Mouse (Mus musculus): ENCODE measurements at regions not wholly inside any gene's neighbourhood (a gene's known extent, or its start where the extent isn't known, plus 50 kb on each side); places are given as distances from the start of the nearest gene placed in this dataset.

DNA sequence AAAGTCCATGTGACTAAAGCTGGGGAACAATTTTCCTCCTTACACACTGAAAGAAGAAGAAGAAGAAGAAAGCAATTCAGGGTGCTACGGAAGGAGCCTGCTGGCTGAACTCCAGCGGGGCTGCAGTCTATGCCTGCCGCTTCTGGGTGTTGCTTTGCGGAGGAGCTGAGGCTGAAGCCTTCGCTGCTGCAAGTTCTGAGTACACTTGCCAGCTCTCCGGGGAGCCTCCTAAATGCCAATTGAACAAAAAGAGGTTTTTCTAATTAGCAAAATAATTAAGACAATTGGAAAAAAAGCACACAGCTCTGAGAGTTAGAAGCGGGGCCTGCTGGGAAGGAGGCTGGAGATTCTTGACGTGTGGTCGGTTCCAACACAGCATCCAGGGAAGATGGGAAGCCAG is 378.0 kb downstream of the Fam19a5 start:
- Histone ChIP-seq H3K9me3 (ENCODE audit: control insufficient read depth, low read depth, low read length) (no peaks in the 10 kb centered on the region), H3K27me3 (ENCODE audit: control insufficient read depth, insufficient read depth, low read length) (no peaks in the 10 kb centered on the region), H3K27ac (ENCODE audit: low read length) (no peak overlapping the region), H3K4me1 (ENCODE audit: control insufficient read depth, insufficient read depth, low read length) (no peaks in the 10 kb centered on the region), H3K4me3 (ENCODE audit: low read depth, low read length) (no peak overlapping the region), H3K9ac (replicated peaks; ENCODE audit: low read depth, low read length) (no peak overlapping the region), H3K36me3 (ENCODE audit: control insufficient read depth, insufficient read depth, low read length) (no peaks in the 10 kb centered on the region), H3K4me2 (replicated peaks; ENCODE audit: low read depth, low read length) (no peak overlapping the region)
- no peak for ATAC-seq (ENCODE audit: insufficient number of reproducible peaks, insufficient read depth, low FRiP score, low read depth)
- WGBS, result 76% methylated on average over 9 of the region's 9 CpGs

DNA sequence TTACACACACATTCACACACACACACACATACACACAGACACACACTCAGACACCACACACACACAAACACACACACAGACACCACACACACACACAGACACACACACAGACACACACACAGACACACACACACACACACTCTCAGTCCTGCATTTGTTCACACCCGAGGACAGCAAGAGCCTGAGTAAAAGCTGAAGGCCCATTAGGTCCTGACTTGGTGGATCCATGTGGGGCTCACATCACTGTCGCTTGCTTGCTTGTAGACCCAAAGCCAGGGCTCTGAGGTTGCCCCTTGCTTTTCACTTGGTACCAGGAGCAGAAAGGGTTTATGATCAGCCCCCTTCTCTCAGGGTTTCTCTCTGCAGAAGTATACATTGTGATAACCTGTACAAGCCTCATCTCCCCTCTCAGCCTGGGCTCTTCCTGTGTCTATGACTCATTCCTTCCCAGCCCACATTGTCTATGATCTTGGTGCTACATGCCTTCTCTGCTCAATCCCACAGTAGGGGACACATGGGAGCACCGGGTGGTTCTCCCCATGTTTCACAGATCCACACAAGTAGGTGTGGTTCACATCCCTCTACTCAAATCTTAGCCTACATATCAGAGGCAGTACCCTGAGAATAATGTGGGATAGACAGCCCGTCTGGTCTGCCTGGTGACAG is 378.8 kb downstream of the Fam19a5 start:
- H3K27me3 ChIP-seq (ENCODE audit: control insufficient read depth, insufficient read depth, low read length), result no peaks in the 10 kb centered on the region
- no peaks in the 10 kb centered on the region for H3K4me1 ChIP-seq (ENCODE audit: control insufficient read depth, insufficient read depth, low read length)
- H3K4me3 ChIP-seq (ENCODE audit: low read depth, low read length), result no peak overlapping the region
- H3K27ac ChIP-seq (ENCODE audit: low read length), result no peak overlapping the region
- 78% methylated on average over 4 of the region's 4 CpGs for WGBS
- no peaks in the 10 kb centered on the region for H3K9me3 ChIP-seq (ENCODE audit: control insufficient read depth, low read depth, low read length)
- H3K9ac ChIP-seq (replicated peaks; ENCODE audit: low read depth, low read length), result no peak overlapping the region
- ATAC-seq (ENCODE audit: insufficient number of reproducible peaks, insufficient read depth, low FRiP score, low read depth), result no peak
- no peak overlapping the region for H3K4me2 ChIP-seq (replicated peaks; ENCODE audit: low read depth, low read length)
- H3K36me3 ChIP-seq (ENCODE audit: control insufficient read depth, insufficient read depth, low read length), result no peaks in the 10 kb centered on the region

DNA sequence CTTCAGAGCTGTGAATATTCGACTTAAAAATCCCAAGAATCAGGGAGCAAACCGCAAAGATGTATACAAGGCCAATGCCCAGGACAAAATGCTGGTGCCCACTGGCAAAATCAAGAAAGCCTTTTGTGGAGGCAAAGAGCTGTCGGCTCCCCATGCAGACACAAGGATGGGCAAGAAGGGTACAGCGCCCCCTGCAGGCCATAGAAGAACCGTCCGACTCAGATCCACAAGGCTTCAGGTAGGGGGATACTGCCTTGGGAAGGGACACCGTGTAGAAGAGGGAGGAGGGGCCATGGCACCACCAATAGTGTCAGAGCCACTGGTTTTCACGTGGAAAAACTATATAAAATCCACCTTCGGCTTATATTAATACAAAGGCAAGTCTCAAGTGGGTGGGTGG is 379.8 kb downstream of the Fam19a5 start:
- H3K27me3 ChIP-seq (ENCODE audit: control insufficient read depth, insufficient read depth, low read length), result no peaks in the 10 kb centered on the region
- H3K27ac ChIP-seq (ENCODE audit: low read length), result no peak overlapping the region
- ATAC-seq (ENCODE audit: insufficient number of reproducible peaks, insufficient read depth, low FRiP score, low read depth), result no peak
- no peak overlapping the region for H3K4me2 ChIP-seq (replicated peaks; ENCODE audit: low read depth, low read length)
- no peak overlapping the region for H3K9ac ChIP-seq (replicated peaks; ENCODE audit: low read depth, low read length)
- H3K9me3 ChIP-seq (ENCODE audit: control insufficient read depth, low read depth, low read length), result no peaks in the 10 kb centered on the region
- no peaks in the 10 kb centered on the region for H3K36me3 ChIP-seq (ENCODE audit: control insufficient read depth, insufficient read depth, low read length)
- H3K4me3 ChIP-seq (ENCODE audit: low read depth, low read length), result no peak overlapping the region
- no peaks in the 10 kb centered on the region for H3K4me1 ChIP-seq (ENCODE audit: control insufficient read depth, insufficient read depth, low read length)
- WGBS, result 44% methylated on average over 9 of the region's 9 CpGs

DNA sequence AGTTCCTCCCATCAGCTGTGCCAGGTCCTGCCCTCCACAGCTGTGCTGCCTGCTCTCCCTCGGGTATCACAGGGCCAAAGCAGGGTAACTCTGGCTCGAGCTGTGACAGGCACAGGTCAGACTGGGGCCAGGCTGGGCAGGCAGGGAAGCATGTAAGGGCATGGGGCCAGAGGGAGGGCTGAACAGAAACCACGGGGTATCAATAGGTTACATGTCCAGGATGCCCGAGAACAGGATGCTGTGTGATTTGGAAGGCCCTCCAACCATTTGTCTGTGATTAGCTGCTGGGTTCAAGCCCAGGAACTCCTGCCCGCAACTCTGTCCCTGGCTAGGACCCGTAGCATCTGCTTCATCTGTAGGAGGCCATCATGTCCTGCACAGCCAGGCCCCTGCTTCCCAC is 391.9 kb downstream of the Fam19a5 start:
- no peak overlapping the region for H3K27ac ChIP-seq (ENCODE audit: low read length)
- H3K9ac ChIP-seq (replicated peaks; ENCODE audit: low read depth, low read length), result no peak overlapping the region
- no peaks in the 10 kb centered on the region for H3K27me3 ChIP-seq (ENCODE audit: control insufficient read depth, insufficient read depth, low read length)
- no peak for ATAC-seq (ENCODE audit: insufficient number of reproducible peaks, insufficient read depth, low FRiP score, low read depth)
- H3K36me3 ChIP-seq (ENCODE audit: control insufficient read depth, insufficient read depth, low read length), result no peaks in the 10 kb centered on the region
- WGBS, result 67% methylated on average over 6 of the region's 6 CpGs
- no peak overlapping the region for H3K4me3 ChIP-seq (ENCODE audit: low read depth, low read length)
- no peak overlapping the region for H3K4me2 ChIP-seq (replicated peaks; ENCODE audit: low read depth, low read length)
- H3K9me3 ChIP-seq (ENCODE audit: control insufficient read depth, low read depth, low read length), result no peaks in the 10 kb centered on the region
- no peaks in the 10 kb centered on the region for H3K4me1 ChIP-seq (ENCODE audit: control insufficient read depth, insufficient read depth, low read length)

DNA sequence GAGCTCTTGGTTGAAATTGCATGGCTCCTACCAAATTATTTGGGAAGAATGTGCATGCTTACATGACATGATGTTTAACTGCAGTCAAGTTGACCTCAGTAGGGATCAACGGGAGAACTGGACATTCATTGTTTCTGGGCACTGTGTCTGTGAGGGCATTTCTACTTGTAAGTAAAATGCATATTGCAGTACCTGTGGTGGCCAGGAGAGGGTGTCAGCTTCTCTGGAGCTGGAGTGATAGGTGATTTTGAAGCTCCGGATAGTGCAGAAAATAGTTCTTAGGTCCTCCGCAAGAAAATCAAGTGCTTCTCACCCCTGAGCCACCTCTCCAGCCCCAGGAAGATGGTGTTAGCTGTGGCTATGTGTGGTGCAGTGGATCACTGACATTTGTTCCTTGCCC is 396.7 kb downstream of the Fam19a5 start:
- H3K4me3 ChIP-seq (ENCODE audit: low read depth, low read length), result no peak overlapping the region
- ATAC-seq (ENCODE audit: insufficient number of reproducible peaks, insufficient read depth, low FRiP score, low read depth), result no peak
- no peaks in the 10 kb centered on the region for H3K4me1 ChIP-seq (ENCODE audit: control insufficient read depth, insufficient read depth, low read length)
- no peak overlapping the region for H3K4me2 ChIP-seq (replicated peaks; ENCODE audit: low read depth, low read length)
- no peak overlapping the region for H3K27ac ChIP-seq (ENCODE audit: low read length)
- H3K9me3 ChIP-seq (ENCODE audit: control insufficient read depth, low read depth, low read length), result no peaks in the 10 kb centered on the region
- no peak overlapping the region for H3K9ac ChIP-seq (replicated peaks; ENCODE audit: low read depth, low read length)
- no peaks in the 10 kb centered on the region for H3K36me3 ChIP-seq (ENCODE audit: control insufficient read depth, insufficient read depth, low read length)
- no peaks in the 10 kb centered on the region for H3K27me3 ChIP-seq (ENCODE audit: control insufficient read depth, insufficient read depth, low read length)
- WGBS, result 46% methylated on average over 3 of the region's 3 CpGs

DNA sequence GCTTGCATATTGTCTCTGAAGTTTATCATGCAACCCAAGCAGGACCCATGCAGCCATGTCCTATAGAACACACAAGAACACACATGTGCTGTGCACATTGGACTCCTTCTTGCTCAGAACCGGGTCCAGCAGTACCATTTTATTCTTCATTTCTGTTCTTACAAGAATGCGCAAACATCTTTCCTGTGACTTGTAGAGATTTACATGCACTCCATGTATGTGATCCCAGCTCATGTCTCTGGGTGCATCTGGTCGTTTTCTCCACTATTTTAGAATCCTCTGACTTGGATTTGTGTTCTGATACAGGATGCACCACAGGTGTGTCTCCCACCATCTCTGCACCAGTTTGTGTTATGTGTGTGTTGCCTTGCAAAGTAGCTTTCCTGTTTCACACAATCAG is 408.4 kb downstream of the Fam19a5 start:
- no peak for ATAC-seq (ENCODE audit: insufficient number of reproducible peaks, insufficient read depth, low FRiP score, low read depth)
- Histone ChIP-seq H3K36me3 (ENCODE audit: control insufficient read depth, insufficient read depth, low read length) (no peaks in the 10 kb centered on the region), H3K4me2 (replicated peaks; ENCODE audit: low read depth, low read length) (no peak overlapping the region), H3K4me3 (ENCODE audit: low read depth, low read length) (no peak overlapping the region), H3K27ac (ENCODE audit: low read length) (no peak overlapping the region), H3K27me3 (ENCODE audit: control insufficient read depth, insufficient read depth, low read length) (no peaks in the 10 kb centered on the region), H3K9ac (replicated peaks; ENCODE audit: low read depth, low read length) (no peak overlapping the region), H3K4me1 (ENCODE audit: control insufficient read depth, insufficient read depth, low read length) (no peaks in the 10 kb centered on the region), H3K9me3 (ENCODE audit: control insufficient read depth, low read depth, low read length) (no peaks in the 10 kb centered on the region)
- 78% methylated on average over 3 of the region's 3 CpGs for WGBS

DNA sequence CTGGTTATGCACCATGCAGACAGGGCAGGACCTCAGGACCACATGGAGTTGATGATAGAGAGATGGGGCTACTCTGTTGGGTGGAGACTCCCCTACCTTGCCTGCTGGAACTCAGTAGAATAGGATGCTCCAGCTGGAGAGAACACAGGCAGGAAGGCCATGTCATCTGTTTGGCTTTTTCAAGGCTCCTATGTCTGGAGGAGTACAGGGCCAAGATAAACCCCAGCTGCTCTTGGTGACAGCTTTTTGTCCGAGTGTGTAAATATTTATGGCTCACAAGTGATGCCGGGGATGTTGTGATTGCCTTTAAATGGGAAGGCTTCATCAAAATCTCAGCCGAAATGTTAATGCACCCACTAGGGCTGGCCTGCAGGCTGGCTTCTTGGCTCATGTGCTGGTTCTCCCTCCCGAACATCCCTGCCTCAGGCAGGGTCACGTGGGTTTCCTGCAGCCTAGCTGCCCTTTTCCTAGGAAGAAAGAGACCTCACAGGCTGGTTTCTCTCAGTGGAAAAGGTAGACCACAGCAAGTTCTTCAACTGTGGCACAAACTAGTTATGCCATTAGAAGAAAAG is 411.7 kb downstream of the Fam19a5 start:
- Histone ChIP-seq H3K4me1 (ENCODE audit: control insufficient read depth, insufficient read depth, low read length) (no peaks in the 10 kb centered on the region), H3K36me3 (ENCODE audit: control insufficient read depth, insufficient read depth, low read length) (no peaks in the 10 kb centered on the region), H3K4me2 (replicated peaks; ENCODE audit: low read depth, low read length) (no peak overlapping the region), H3K4me3 (ENCODE audit: low read depth, low read length) (no peak overlapping the region), H3K27me3 (ENCODE audit: control insufficient read depth, insufficient read depth, low read length) (no peaks in the 10 kb centered on the region), H3K9me3 (ENCODE audit: control insufficient read depth, low read depth, low read length) (no peaks in the 10 kb centered on the region), H3K9ac (replicated peaks; ENCODE audit: low read depth, low read length) (no peak overlapping the region), H3K27ac (ENCODE audit: low read length) (peak overlapping the region; percentile 68)
- ATAC-seq (ENCODE audit: insufficient number of reproducible peaks, insufficient read depth, low FRiP score, low read depth), result peak; percentile 56; the same call in 1 of the 2 replicates
- WGBS, result 29% methylated on average over 5 of the region's 5 CpGs

DNA sequence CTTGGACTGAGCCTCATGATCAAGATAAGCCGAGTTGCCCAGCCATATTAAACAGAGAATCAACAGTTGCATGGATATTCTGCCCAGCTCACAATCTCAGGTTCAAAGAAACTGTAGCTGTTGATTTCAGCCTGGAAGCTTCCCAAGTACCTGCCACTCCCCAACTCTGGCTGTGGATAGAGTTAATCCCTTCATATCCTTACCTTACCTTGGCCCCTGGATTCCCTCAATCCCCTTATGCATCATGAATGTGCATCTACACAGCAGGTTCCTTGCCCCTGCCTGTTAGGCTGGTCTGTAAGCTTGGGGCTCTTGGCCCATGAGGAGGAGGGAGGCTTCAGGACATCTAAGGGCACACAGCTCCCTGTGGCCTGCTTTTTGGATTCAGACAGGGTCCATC is 414.8 kb downstream of the Fam19a5 start:
- Histone ChIP-seq H3K27ac (ENCODE audit: low read length) (no peak overlapping the region), H3K27me3 (ENCODE audit: control insufficient read depth, insufficient read depth, low read length) (no peaks in the 10 kb centered on the region), H3K4me3 (ENCODE audit: low read depth, low read length) (no peak overlapping the region), H3K4me2 (replicated peaks; ENCODE audit: low read depth, low read length) (no peak overlapping the region), H3K36me3 (ENCODE audit: control insufficient read depth, insufficient read depth, low read length) (no peaks in the 10 kb centered on the region), H3K9me3 (ENCODE audit: control insufficient read depth, low read depth, low read length) (no peaks in the 10 kb centered on the region), H3K4me1 (ENCODE audit: control insufficient read depth, insufficient read depth, low read length) (no peaks in the 10 kb centered on the region), H3K9ac (replicated peaks; ENCODE audit: low read depth, low read length) (no peak overlapping the region)
- 65% methylated on average over 1 of the region's 1 CpGs for WGBS
- ATAC-seq (ENCODE audit: insufficient number of reproducible peaks, insufficient read depth, low FRiP score, low read depth), result no peak

DNA sequence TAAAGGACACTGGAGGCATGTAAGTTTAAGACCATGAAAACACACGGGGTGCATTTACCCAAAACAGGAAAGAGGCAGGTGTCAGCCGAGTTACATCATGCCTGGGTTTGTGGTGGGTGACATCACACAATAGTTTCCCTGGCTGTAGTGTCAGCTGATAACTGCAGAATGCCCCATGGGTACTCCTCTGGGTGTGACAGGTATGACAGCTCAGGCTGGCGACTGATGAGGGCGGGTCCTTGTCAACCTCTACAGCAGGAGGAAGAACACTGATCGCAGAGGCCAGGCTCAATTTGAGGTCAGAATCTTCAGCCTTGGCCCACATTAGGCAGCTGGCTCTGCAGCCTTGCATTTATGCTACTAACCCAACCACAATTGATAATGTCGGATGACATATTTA is 428.5 kb downstream of the Fam19a5 start:
- WGBS, result 73% methylated on average over 6 of the region's 6 CpGs

More for the DNA sequence above, 428.5 kb downstream of the Fam19a5 start:
- H3K4me1 ChIP-seq (ENCODE audit: control insufficient read depth, insufficient read depth, low read length), result no peaks in the 10 kb centered on the region
- no peak for ATAC-seq (ENCODE audit: insufficient number of reproducible peaks, insufficient read depth, low FRiP score, low read depth)
- H3K4me3 ChIP-seq (ENCODE audit: low read depth, low read length), result no peak overlapping the region
- no peaks in the 10 kb centered on the region for H3K27me3 ChIP-seq (ENCODE audit: control insufficient read depth, insufficient read depth, low read length)
- H3K36me3 ChIP-seq (ENCODE audit: control insufficient read depth, insufficient read depth, low read length), result no peaks in the 10 kb centered on the region
- no peaks in the 10 kb centered on the region for H3K9me3 ChIP-seq (ENCODE audit: control insufficient read depth, low read depth, low read length)
- no peak overlapping the region for H3K27ac ChIP-seq (ENCODE audit: low read length)
- H3K4me2 ChIP-seq (replicated peaks; ENCODE audit: low read depth, low read length), result no peak overlapping the region
- H3K9ac ChIP-seq (replicated peaks; ENCODE audit: low read depth, low read length), result no peak overlapping the region
